Mouse (Mus musculus) kidney, adult 11 months (tissue): ENCODE results near the gene Them4.

ENCODE experiments used
- DNase-seq: peaks from one replicate; pipeline ENCODE4 v3.0.0; 2022

The Them4 gene

DNA sequence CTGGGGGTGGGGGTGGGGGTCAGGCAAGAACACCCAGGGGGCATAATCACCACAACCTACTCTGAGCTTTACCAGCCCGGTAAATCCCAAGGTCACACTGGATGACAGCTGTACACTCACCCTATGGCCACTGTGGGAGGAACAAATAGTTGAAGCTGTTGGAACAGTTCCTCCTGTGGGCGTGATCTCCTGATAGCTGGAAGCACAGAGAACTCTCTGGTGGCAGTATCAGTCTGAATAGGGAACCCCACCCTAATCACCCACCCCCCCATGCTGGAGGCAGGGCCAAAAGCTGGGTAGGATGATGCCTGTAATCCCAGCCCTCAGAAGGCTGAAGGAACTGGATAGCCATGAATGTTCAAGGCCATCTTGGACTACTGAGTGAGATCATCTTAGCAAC, 59.8 kb downstream of the Them4 start:
- no peak for DNase-seq

GRCm38 (mm10) chr3:94371637-94372036, 61.7 kb downstream of the Them4 start:
- peak; percentile 97 for DNase-seq

- DNase-seq, result no peak
Measured at GRCm38 (mm10) chr3:94372038-94372437, 62.1 kb downstream of the Them4 start.

GRCm38 (mm10) chr3:94372641-94373040, 62.8 kb downstream of the Them4 start, which contains the start of gene Rorc:
Gene Rorc (plus strand): TSS chr3:94372794.
- peak; percentile 88 for DNase-seq

DNA sequence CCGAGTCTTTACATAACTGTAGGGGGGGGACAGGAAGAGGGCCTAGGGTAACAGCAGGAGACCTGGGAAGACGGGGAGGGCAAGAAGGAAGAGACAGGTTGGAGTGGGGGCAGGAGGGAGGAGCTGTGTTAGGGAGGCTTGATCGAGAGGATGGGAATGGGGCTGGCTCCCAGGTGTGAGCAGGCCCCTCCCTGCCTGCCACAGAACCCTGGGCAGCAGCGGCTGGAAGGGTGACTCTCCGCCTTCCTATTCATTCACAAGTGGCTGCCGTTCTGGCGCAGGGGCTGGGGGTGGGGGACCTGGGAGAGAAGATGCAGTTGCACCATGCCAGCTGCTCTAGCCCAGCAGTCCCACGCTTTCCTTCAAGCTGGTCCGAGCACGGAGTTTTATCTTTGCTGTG, 63.2 kb downstream of the Them4 start:
- peak; percentile 70 for DNase-seq

GRCm38 (mm10) chr3:94373597-94374011, 63.7 kb downstream of the Them4 start:
- DNase-seq, result peak; percentile 79

DNA sequence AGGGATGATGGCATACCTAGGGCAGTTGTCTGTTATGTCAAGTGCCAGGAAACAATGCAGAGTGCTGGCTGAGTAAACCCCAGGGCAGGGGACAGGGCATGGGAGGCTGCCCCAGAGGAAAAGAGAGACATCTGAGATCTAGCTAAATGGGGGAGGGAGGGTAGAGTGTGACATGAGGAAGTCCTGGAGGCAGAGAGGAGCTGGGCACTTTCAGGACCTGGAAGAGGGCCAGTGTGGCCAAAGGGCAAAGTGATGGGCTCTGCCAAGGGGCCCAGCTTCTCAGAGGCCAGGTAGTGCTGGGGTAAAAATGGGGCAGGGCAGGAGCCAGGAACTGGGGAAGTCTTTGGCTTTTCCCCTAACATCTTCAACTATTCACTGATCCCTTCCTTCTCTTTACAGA, 64.7 kb downstream of the Them4 start:
- DNase-seq, result peak; percentile 85

DNA sequence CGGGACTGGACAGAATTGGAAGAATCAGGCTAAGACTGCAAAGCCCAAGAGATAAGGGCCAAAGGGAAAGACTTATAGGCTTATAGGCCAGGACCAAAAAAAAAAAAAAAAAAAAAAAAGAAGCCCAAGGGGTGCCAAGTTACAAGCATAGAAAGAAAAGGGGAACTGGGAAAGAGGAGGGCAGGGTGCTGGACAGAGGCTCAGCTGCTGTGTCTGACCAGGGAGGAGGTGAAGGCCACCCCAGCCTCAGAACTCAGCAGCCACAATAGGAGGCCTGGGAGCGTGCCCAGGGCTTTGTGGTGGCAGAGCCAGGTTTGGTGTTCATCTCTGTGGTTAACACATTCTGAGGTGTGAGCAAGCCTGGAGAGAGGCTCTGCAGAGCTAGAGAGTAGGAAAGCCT, 65.3 kb downstream of the Them4 start:
- no peak for DNase-seq

GRCm38 (mm10) chr3:94375861-94376260, 66.0 kb downstream of the Them4 start:
- DNase-seq, result no peak

DNA sequence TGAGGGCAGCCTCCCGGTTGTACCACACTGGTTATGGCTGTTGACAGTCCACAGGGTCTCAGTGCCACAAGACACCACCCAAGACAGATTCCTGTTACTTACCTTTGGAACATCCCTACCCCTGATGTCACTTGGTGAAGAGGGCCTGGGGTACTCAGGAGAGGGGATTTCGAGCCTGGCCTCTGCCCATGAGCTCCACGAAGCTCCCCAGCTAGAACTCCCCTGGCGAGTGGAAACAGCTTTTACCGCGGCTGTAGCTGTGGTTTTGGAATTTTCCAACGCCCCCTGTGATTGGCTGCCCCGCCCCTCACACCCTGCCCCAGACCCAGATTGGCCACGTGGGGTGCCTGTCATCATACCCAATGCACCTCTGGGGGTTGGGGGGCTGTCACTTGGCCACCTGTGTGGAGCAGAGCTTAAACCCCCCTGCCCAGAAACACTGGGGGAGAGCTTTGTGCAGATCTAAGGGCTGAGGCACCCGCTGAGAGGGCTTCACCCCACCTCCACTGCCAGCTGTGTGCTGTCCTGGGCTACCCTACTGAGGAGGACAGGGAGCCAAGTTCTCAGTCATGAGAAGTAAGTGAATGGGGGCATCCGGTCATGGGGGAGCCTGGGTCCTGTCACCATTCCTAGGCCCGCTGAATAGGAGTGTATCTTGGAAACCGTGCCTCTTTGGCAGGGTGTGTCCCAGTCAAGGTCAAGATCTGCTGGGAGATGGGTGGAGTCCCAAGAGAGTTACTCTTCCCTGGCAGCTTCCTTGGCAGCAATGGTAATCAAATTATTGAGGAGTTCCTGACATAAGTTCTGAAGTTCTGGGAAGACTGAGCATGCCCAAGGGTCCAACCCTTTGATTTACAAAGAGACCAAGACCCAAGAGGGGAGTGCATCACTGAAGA, 67.4 kb downstream of the Them4 start:
- no peak for DNase-seq

- no peak for DNase-seq
Measured at GRCm38 (mm10) chr3:94379831-94380510, 70.1 kb downstream of the Them4 start.
